Mouse (Mus musculus) adipose tissue, adult 10 weeks (tissue): ENCODE measurements around the gene Tsnaxip1. TPM values are rescaled to one million over a fixed set of nuclear protein-coding genes. Genes with fewer than 3 reads are reported as not detected.

Experiments
- polyA plus RNA-seq: library from polyadenylated mRNA; stranded (reverse); fragments of 350-450 nt; fragmentation: Illumina TruSeq; extraction: RNeasy Lipid Tissue Mini Kit (QIAGEN cat#74804); gene quantifications from one replicate; pipeline ENCODE4 v1.2.3, GENCODE M21; 2014; ENCODE audit warnings: low read depth, low replicate concordance

Tsnaxip1 gene
- polyA plus RNA-seq, result 5.6 TPM

GRCm38 (mm10) chr8:105826861-105827848 is at the start of gene Tsnaxip1, which contains the start of gene Ranbp10:
Gene Tsnaxip1, plus strand, starts transcription at chr8:105827731.
Gene Ranbp10, minus strand, starts transcription at chr8:105827350.

GRCm38 (mm10) chr8:105853178-105853577 is 25.6 kb downstream of the Tsnaxip1 start, which contains the start of gene Cenpt:
Gene Cenpt, minus strand, starts transcription at chr8:105853278.

GRCm38 (mm10) chr8:105854715-105855216 is 27.2 kb downstream of the Tsnaxip1 start, which contains the start of gene Thap11:
Gene Thap11, plus strand, starts transcription at chr8:105855132.

GRCm38 (mm10) chr8:105860143-105860981 is 32.8 kb downstream of the Tsnaxip1 start, which contains the start of gene Nutf2:
Gene Nutf2, plus strand, starts transcription at chr8:105860580.

GRCm38 (mm10) chr8:105880754-105881520 is 53.4 kb downstream of the Tsnaxip1 start, which contains the start of gene Edc4:
Gene Edc4, plus strand, starts transcription at chr8:105880881.

GRCm38 (mm10) chr8:105893339-105893738 is 65.8 kb downstream of the Tsnaxip1 start, which contains the start of gene Nrn1l:
Gene Nrn1l, plus strand, starts transcription at chr8:105893567.

Other genes with a start within 250 kb of the Tsnaxip1 start
- gene Ripor1, start 222.5 kb upstream of the Tsnaxip1 start, polyA plus RNA-seq, result 18.4 TPM
- 38.3 TPM for gene Ctcf, start 191.2 kb upstream of the Tsnaxip1 start, polyA plus RNA-seq
- gene Agrp, start 190.3 kb upstream of the Tsnaxip1 start, polyA plus RNA-seq, result not detected
- gene Carmil2, start 141.5 kb upstream of the Tsnaxip1 start, polyA plus RNA-seq, result 0.82 TPM
- 24.3 TPM for gene Acd, start 126.6 kb upstream of the Tsnaxip1 start, polyA plus RNA-seq
- 13.0 TPM for gene Pard6a, start 126.6 kb upstream of the Tsnaxip1 start, polyA plus RNA-seq
- gene 4933405L10Rik, start 120.1 kb upstream of the Tsnaxip1 start, polyA plus RNA-seq, result 0.74 TPM
- gene Enkd1, start 119.5 kb upstream of the Tsnaxip1 start, polyA plus RNA-seq, result 6.0 TPM
- gene Gfod2, start 69.1 kb upstream of the Tsnaxip1 start, polyA plus RNA-seq, result 10.8 TPM
- gene Ranbp10, start 381 bp upstream of the Tsnaxip1 start, polyA plus RNA-seq, result 15.9 TPM
- gene Cenpt, start 25.5 kb downstream of the Tsnaxip1 start, polyA plus RNA-seq, result 12.0 TPM
- 24.7 TPM for gene Thap11, start 27.4 kb downstream of the Tsnaxip1 start, polyA plus RNA-seq
- 71.3 TPM for gene Nutf2, start 32.8 kb downstream of the Tsnaxip1 start, polyA plus RNA-seq
- 30.9 TPM for gene Edc4, start 53.1 kb downstream of the Tsnaxip1 start, polyA plus RNA-seq
- gene Nrn1l, start 65.8 kb downstream of the Tsnaxip1 start, polyA plus RNA-seq, result not detected
- gene Pskh1, start 72.7 kb downstream of the Tsnaxip1 start, polyA plus RNA-seq, result 26.0 TPM
- 1.3 TPM for gene Ctrl, start 106.1 kb downstream of the Tsnaxip1 start, polyA plus RNA-seq
- 39.5 TPM for gene Psmb10, start 110.7 kb downstream of the Tsnaxip1 start, polyA plus RNA-seq
- gene Lcat, start 115.7 kb downstream of the Tsnaxip1 start, polyA plus RNA-seq, result 1.5 TPM
- 22.0 TPM for gene Slc12a4, start 138.4 kb downstream of the Tsnaxip1 start, polyA plus RNA-seq
- 5.3 TPM for gene Dpep3, start 151.7 kb downstream of the Tsnaxip1 start, polyA plus RNA-seq
- 15.9 TPM for gene Dus2, start 163.6 kb downstream of the Tsnaxip1 start, polyA plus RNA-seq
- not detected for gene Dpep2nb, start 178.2 kb downstream of the Tsnaxip1 start, polyA plus RNA-seq
- gene Ddx28, start 184.2 kb downstream of the Tsnaxip1 start, polyA plus RNA-seq, result 8.5 TPM
- 19.4 TPM for gene Nfatc3, start 231.1 kb downstream of the Tsnaxip1 start, polyA plus RNA-seq